Mouse (Mus musculus): ENCODE results near the gene Hist1h2af.

DNA sequence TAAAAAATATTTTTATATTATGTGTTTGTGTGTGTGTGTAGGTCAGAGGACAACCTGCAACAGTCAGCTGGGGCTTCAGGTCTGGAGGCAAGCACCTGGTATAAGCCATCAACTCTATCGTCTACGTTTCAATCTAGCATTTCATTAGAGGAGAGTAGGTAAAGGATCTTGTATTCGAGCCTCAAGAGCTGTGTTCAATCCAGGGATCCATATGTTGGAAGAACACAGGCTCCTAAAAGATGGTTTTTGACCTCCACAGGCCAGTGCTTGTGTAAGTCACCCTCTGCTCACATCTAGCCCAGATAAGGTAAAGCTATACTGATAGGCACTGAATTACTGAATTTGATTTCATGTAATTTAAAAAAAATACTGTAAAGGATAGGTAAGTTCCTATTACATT is 23.2 kb downstream of the Hist1h2af start:
- TF ChIP-seq POLR2A (IDR thresholded peaks at IDR 0.05; ENCODE audit: control insufficient read depth, low read depth, low read length) (no peak), CTCF (IDR thresholded peaks at IDR 0.05; ENCODE audit: control insufficient read depth, insufficient read depth, insufficient replicate concordance, low read depth, low read length) (no peak)
